Mouse (Mus musculus): ENCODE measurements at regions not wholly inside any gene's neighbourhood (a gene's known extent, or its start where the extent isn't known, plus 50 kb on each side); places are given as distances from the start of the nearest gene placed in this dataset.

DNA sequence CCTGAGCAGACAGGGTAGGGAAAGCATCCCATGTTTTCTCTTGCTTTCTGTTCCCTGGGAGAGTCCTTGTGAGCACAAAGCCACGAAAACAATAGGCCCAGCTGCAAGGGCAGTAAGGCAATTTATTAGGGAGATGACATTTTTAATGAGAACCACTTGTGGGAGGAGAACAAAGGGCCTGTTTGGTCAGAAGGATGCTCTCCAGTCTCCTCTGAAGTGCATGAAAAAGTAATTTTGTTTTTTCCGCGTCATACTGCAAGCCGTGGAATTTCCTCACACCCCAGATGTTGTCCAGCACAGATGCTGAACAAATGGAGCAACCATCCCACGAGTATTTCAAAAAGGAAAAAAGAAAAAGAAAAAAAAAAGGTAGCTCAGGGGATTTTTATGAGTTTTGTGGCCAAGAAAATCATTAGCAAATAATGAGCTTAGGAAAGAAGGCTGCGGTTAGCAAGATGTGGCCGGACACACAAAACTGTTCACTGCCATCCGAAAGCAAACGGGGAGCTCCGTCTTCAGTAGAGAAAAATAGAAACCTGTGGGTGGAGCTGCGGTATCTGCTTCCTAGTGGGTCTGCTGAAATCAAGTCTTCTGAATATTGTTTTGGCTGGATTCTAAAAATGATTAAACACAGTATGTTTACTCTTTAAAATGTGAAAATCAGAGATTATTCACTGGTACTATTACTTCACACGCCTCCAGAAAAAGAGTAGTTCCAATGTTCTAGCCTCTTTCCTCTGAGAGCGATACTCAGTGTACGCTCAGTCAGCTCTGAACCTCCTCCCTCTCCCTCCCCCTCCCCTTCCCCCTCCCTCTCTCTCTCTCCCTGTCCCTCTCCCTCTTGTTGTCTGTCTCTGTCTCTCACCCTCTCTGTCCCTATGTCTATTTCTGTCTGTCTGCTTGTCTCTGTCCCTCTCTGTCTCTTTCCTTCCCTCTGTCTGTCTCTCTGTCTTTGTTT lies 235.4 kb upstream of the Mctp2 start:
- no peak for ATAC-seq (replicated peaks; ENCODE audit: extremely low read depth, insufficient read depth, low FRiP score)
- no peaks in the 10 kb centered on the region for H3K4me1 ChIP-seq (ENCODE audit: control insufficient read depth, insufficient read depth, low read length)
- no peak overlapping the region for H3K27ac ChIP-seq (ENCODE audit: low read length)
- no peaks in the 10 kb centered on the region for H3K36me3 ChIP-seq (ENCODE audit: control insufficient read depth, insufficient read depth)
- H3K4me2 ChIP-seq (ENCODE audit: low read depth, low read length), result peak overlapping the region; percentile 21; the same call in 1 of the 2 replicates
- no peak overlapping the region for H3K9ac ChIP-seq (ENCODE audit: low read length)
- H3K27me3 ChIP-seq (ENCODE audit: control insufficient read depth, insufficient read depth, low read length), result no peaks in the 10 kb centered on the region
- no peak overlapping the region for H3K4me3 ChIP-seq (ENCODE audit: low read length)
- WGBS, result 51% methylated on average over 14 of the region's 14 CpGs
- no peaks in the 10 kb centered on the region for H3K9me3 ChIP-seq (replicated peaks; ENCODE audit: control insufficient read depth, low read length)

GRCm38 (mm10) chr7:72543501-72543900 lies 237.1 kb upstream of the Mctp2 start:
- H3K9me3 ChIP-seq (replicated peaks; ENCODE audit: control insufficient read depth, low read length), result peaks cover 3% of the 10 kb centered on the region; the same call in 1 of the 2 replicates
- no peak overlapping the region for H3K9ac ChIP-seq (ENCODE audit: low read length)
- H3K36me3 ChIP-seq (ENCODE audit: control insufficient read depth, insufficient read depth), result no peaks in the 10 kb centered on the region
- no peaks in the 10 kb centered on the region for H3K4me1 ChIP-seq (ENCODE audit: control insufficient read depth, insufficient read depth, low read length)
- WGBS, result 76% methylated on average over 4 of the region's 4 CpGs
- no peak overlapping the region for H3K4me2 ChIP-seq (ENCODE audit: low read depth, low read length)
- no peak overlapping the region for H3K4me3 ChIP-seq (ENCODE audit: low read length)
- no peaks in the 10 kb centered on the region for H3K27me3 ChIP-seq (ENCODE audit: control insufficient read depth, insufficient read depth, low read length)
- no peak for ATAC-seq (replicated peaks; ENCODE audit: extremely low read depth, insufficient read depth, low FRiP score)
- H3K27ac ChIP-seq (ENCODE audit: low read length), result no peak overlapping the region

- Histone ChIP-seq H3K27ac (ENCODE audit: low read length) (no peak overlapping the region), H3K36me3 (ENCODE audit: control insufficient read depth, insufficient read depth) (no peaks in the 10 kb centered on the region), H3K9ac (ENCODE audit: low read length) (no peak overlapping the region), H3K9me3 (replicated peaks; ENCODE audit: control insufficient read depth, low read length) (peaks cover 3% of the 10 kb centered on the region; the same call in 1 of the 2 replicates), H3K27me3 (ENCODE audit: control insufficient read depth, insufficient read depth, low read length) (no peaks in the 10 kb centered on the region), H3K4me1 (ENCODE audit: control insufficient read depth, insufficient read depth, low read length) (no peaks in the 10 kb centered on the region), H3K4me2 (ENCODE audit: low read depth, low read length) (no peak overlapping the region), H3K4me3 (ENCODE audit: low read length) (no peak overlapping the region)
- no peak for ATAC-seq (replicated peaks; ENCODE audit: extremely low read depth, insufficient read depth, low FRiP score)
- 24% methylated on average over 4 of the region's 4 CpGs for WGBS
These were observed 237.5 kb upstream of the Mctp2 start for GRCm38 (mm10) chr7:72543946-72544345.

GRCm38 (mm10) chr7:72567378-72567777 lies 261.0 kb upstream of the Mctp2 start:
- ATAC-seq (replicated peaks; ENCODE audit: extremely low read depth, insufficient read depth, low FRiP score), result no peak
- H3K9me3 ChIP-seq (replicated peaks; ENCODE audit: control insufficient read depth, low read length), result no peaks in the 10 kb centered on the region

DNA sequence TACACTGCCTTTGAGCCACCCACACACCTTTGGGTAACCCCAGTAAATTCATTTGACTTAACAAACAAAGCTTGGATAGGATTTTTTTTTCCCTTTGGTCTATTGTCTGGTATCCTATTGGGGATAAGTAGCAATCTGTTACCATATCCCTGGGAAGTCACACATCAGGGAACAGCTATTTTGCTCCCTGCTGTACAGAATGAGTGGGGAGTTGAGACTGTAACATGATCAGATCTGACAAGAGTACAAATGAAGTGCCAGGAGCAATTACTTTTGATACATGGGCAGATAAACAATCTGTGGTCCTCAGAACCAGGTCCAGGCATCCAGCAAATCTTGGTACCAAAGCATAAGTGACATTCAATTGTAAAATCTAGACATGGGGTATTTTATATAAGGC lies 262.8 kb upstream of the Mctp2 start:
- no peak overlapping the region for H3K27ac ChIP-seq (ENCODE audit: low read length)
- no peaks in the 10 kb centered on the region for H3K36me3 ChIP-seq (ENCODE audit: control insufficient read depth, insufficient read depth)
- H3K9me3 ChIP-seq (replicated peaks; ENCODE audit: control insufficient read depth, low read length), result no peaks in the 10 kb centered on the region
- H3K9ac ChIP-seq (ENCODE audit: low read length), result no peak overlapping the region
- H3K4me1 ChIP-seq (ENCODE audit: control insufficient read depth, insufficient read depth, low read length), result no peaks in the 10 kb centered on the region
- H3K4me2 ChIP-seq (ENCODE audit: low read depth, low read length), result no peak overlapping the region
- no peak overlapping the region for H3K4me3 ChIP-seq (ENCODE audit: low read length)
- no peak for ATAC-seq (replicated peaks; ENCODE audit: extremely low read depth, insufficient read depth, low FRiP score)
- H3K27me3 ChIP-seq (ENCODE audit: control insufficient read depth, insufficient read depth, low read length), result no peaks in the 10 kb centered on the region

More at GRCm38 (mm10) chr7:72567378-72567777, 261.0 kb upstream of the Mctp2 start:
- Histone ChIP-seq H3K4me3 (ENCODE audit: low read length) (no peak overlapping the region), H3K4me1 (ENCODE audit: control insufficient read depth, insufficient read depth, low read length) (no peaks in the 10 kb centered on the region), H3K27ac (ENCODE audit: low read length) (no peak overlapping the region), H3K27me3 (ENCODE audit: control insufficient read depth, insufficient read depth, low read length) (no peaks in the 10 kb centered on the region), H3K36me3 (ENCODE audit: control insufficient read depth, insufficient read depth) (no peaks in the 10 kb centered on the region), H3K9ac (ENCODE audit: low read length) (no peak overlapping the region), H3K4me2 (ENCODE audit: low read depth, low read length) (no peak overlapping the region)

- H3K36me3 ChIP-seq (ENCODE audit: control insufficient read depth, insufficient read depth), result no peaks in the 10 kb centered on the region
- WGBS, result 69% methylated on average over 1 of the region's 1 CpGs
- H3K4me3 ChIP-seq (ENCODE audit: low read length), result no peak overlapping the region
These were observed 267.9 kb upstream of the Mctp2 start for GRCm38 (mm10) chr7:72574316-72574715.

GRCm38 (mm10) chr7:72584427-72584826 lies 278.0 kb upstream of the Mctp2 start:
- H3K9me3 ChIP-seq (replicated peaks; ENCODE audit: control insufficient read depth, low read length), result no peaks in the 10 kb centered on the region
- H3K4me3 ChIP-seq (ENCODE audit: low read length), result no peak overlapping the region
- H3K36me3 ChIP-seq (ENCODE audit: control insufficient read depth, insufficient read depth), result no peaks in the 10 kb centered on the region
- no peak overlapping the region for H3K4me2 ChIP-seq (ENCODE audit: low read depth, low read length)
- no peak overlapping the region for H3K27ac ChIP-seq (ENCODE audit: low read length)
- no peaks in the 10 kb centered on the region for H3K4me1 ChIP-seq (ENCODE audit: control insufficient read depth, insufficient read depth, low read length)
- 63% methylated on average over 3 of the region's 3 CpGs for WGBS
- no peak for ATAC-seq (replicated peaks; ENCODE audit: extremely low read depth, insufficient read depth, low FRiP score)
- no peak overlapping the region for H3K9ac ChIP-seq (ENCODE audit: low read length)
- no peaks in the 10 kb centered on the region for H3K27me3 ChIP-seq (ENCODE audit: control insufficient read depth, insufficient read depth, low read length)

More at GRCm38 (mm10) chr7:72574316-72574715, 267.9 kb upstream of the Mctp2 start:
- Histone ChIP-seq H3K4me2 (ENCODE audit: low read depth, low read length) (no peak overlapping the region), H3K9ac (ENCODE audit: low read length) (no peak overlapping the region), H3K9me3 (replicated peaks; ENCODE audit: control insufficient read depth, low read length) (no peaks in the 10 kb centered on the region), H3K27ac (ENCODE audit: low read length) (no peak overlapping the region), H3K4me1 (ENCODE audit: control insufficient read depth, insufficient read depth, low read length) (no peaks in the 10 kb centered on the region), H3K27me3 (ENCODE audit: control insufficient read depth, insufficient read depth, low read length) (no peaks in the 10 kb centered on the region)
- no peak for ATAC-seq (replicated peaks; ENCODE audit: extremely low read depth, insufficient read depth, low FRiP score)

- Histone ChIP-seq H3K9ac (ENCODE audit: low read length) (no peak overlapping the region), H3K4me2 (ENCODE audit: low read depth, low read length) (no peak overlapping the region), H3K27me3 (ENCODE audit: control insufficient read depth, insufficient read depth, low read length) (no peaks in the 10 kb centered on the region), H3K4me3 (ENCODE audit: low read length) (no peak overlapping the region), H3K36me3 (ENCODE audit: control insufficient read depth, insufficient read depth) (no peaks in the 10 kb centered on the region), H3K27ac (ENCODE audit: low read length) (no peak overlapping the region), H3K9me3 (replicated peaks; ENCODE audit: control insufficient read depth, low read length) (no peaks in the 10 kb centered on the region), H3K4me1 (ENCODE audit: control insufficient read depth, insufficient read depth, low read length) (no peaks in the 10 kb centered on the region)
- 48% methylated on average over 3 of the region's 3 CpGs for WGBS
- no peak for ATAC-seq (replicated peaks; ENCODE audit: extremely low read depth, insufficient read depth, low FRiP score)
These were observed 282.8 kb upstream of the Mctp2 start for GRCm38 (mm10) chr7:72589241-72589668.

GRCm38 (mm10) chr7:72590351-72591115 lies 284.1 kb upstream of the Mctp2 start:
- H3K27me3 ChIP-seq (ENCODE audit: control insufficient read depth, insufficient read depth, low read length), result no peaks in the 10 kb centered on the region
- no peaks in the 10 kb centered on the region for H3K9me3 ChIP-seq (replicated peaks; ENCODE audit: control insufficient read depth, low read length)
- no peaks in the 10 kb centered on the region for H3K36me3 ChIP-seq (ENCODE audit: control insufficient read depth, insufficient read depth)
- H3K4me3 ChIP-seq (ENCODE audit: low read length), result no peak overlapping the region
- no peaks in the 10 kb centered on the region for H3K4me1 ChIP-seq (ENCODE audit: control insufficient read depth, insufficient read depth, low read length)
- no peak overlapping the region for H3K27ac ChIP-seq (ENCODE audit: low read length)
- no peak overlapping the region for H3K9ac ChIP-seq (ENCODE audit: low read length)
- WGBS, result 65% methylated on average over 4 of the region's 4 CpGs
- H3K4me2 ChIP-seq (ENCODE audit: low read depth, low read length), result no peak overlapping the region
- no peak for ATAC-seq (replicated peaks; ENCODE audit: extremely low read depth, insufficient read depth, low FRiP score)
